In genomic region chr10:50593371-50593770, GRCm38 (mm10) we compare ENCODE assay signal across 8 mouse cellular contexts. TPM values are rescaled to one million over a fixed set of nuclear protein-coding genes. Genes with fewer than 3 reads are reported as not detected.
DNase-seq lines count a peak whose midpoint lies in the region; ATAC-seq lines count a peak whose summit lies in the region.

No protein-coding gene starts in this region.

- peak; percentile 9 to 25 for DNase-seq in adrenal gland, adult (ENCODE audit: inconsistent age in 2 of 2, low spot score in 1 of 2)
- DNase-seq in adrenal gland, postnatal 36 days: no peak
- no peak for DNase-seq in neural tube, embryonic 11.5 days (ENCODE audit: low spot score)
- DNase-seq in neural tube, embryonic 10.5 days (ENCODE audit: extremely low spot score, low spot score): no peak
- no peak for DNase-seq in limb, embryonic 10.5 days (ENCODE audit: low spot score)
- no peak for DNase-seq in ovary, postnatal 14 days (ENCODE audit: low spot score)
- DNase-seq in MN1 (ENCODE audit: low spot score): no peak

- H3K27me3 ChIP-seq in neural tube, embryonic 11.5 days (ENCODE audit: control insufficient read depth, insufficient read depth, low read length): no peaks in the 10 kb centered on the region
- no peaks in the 10 kb centered on the region for H3K27me3 ChIP-seq in limb, embryonic 10.5 days (ENCODE audit: low read depth, poor library complexity, severe bottlenecking)
- H3K27me3 ChIP-seq in stomach, embryonic 15.5 days (replicated peaks): no peaks in the 10 kb centered on the region

- WGBS in neural tube, embryonic 11.5 days: 76% methylated on average over 12 of the region's 12 CpGs
- WGBS in limb, embryonic 10.5 days: 75% methylated on average over 12 of the region's 12 CpGs
- WGBS in stomach, embryonic 15.5 days: 68% methylated on average over 12 of the region's 12 CpGs

- peak overlapping the region; percentile 67 for H3K4me2 ChIP-seq in neural tube, embryonic 11.5 days (ENCODE audit: low read depth)
- peak overlapping the region; percentile 57 for H3K4me2 ChIP-seq in stomach, embryonic 15.5 days

- peak overlapping the region; percentile 59 for H3K4me3 ChIP-seq in neural tube, embryonic 11.5 days (ENCODE audit: low read depth, low read length)
- peak overlapping the region; percentile 85 for H3K4me3 ChIP-seq in limb, embryonic 10.5 days
- H3K4me3 ChIP-seq in stomach, embryonic 15.5 days (replicated peaks): peak overlapping the region; percentile 91

- no peaks in the 10 kb centered on the region for H3K9me3 ChIP-seq in neural tube, embryonic 11.5 days (ENCODE audit: control insufficient read depth, low read length)
- no peaks in the 10 kb centered on the region for H3K9me3 ChIP-seq in limb, embryonic 10.5 days (replicated peaks)
- H3K9me3 ChIP-seq in stomach, embryonic 15.5 days: no peaks in the 10 kb centered on the region

- H3K27ac ChIP-seq in neural tube, embryonic 11.5 days (ENCODE audit: low read depth, low read length): no peak overlapping the region
- H3K27ac ChIP-seq in limb, embryonic 10.5 days: no peak overlapping the region
- H3K27ac ChIP-seq in stomach, embryonic 15.5 days: no peak overlapping the region

- no peak for ATAC-seq in neural tube, embryonic 11.5 days (ENCODE audit: insufficient read depth, low FRiP score, low TSS enrichment)
- ATAC-seq in stomach, embryonic 15.5 days (ENCODE audit: insufficient read depth, low FRiP score, low read depth): no peak

- no peak overlapping the region; the same call in 1 of the 2 replicates for H3K9ac ChIP-seq in neural tube, embryonic 11.5 days (ENCODE audit: low read length)
- no peak overlapping the region for H3K9ac ChIP-seq in stomach, embryonic 15.5 days

- no peaks in the 10 kb centered on the region for H3K4me1 ChIP-seq in neural tube, embryonic 11.5 days (ENCODE audit: control insufficient read depth, insufficient read depth, low read length)
- peaks cover 5% of the 10 kb centered on the region; the same call in 1 of the 2 replicates for H3K4me1 ChIP-seq in limb, embryonic 10.5 days
- H3K4me1 ChIP-seq in stomach, embryonic 15.5 days: no peaks in the 10 kb centered on the region

- no peaks in the 10 kb centered on the region for H3K36me3 ChIP-seq in neural tube, embryonic 11.5 days (ENCODE audit: control insufficient read depth, insufficient read depth, low read length)
- H3K36me3 ChIP-seq in limb, embryonic 10.5 days: no peaks in the 10 kb centered on the region
- H3K36me3 ChIP-seq in stomach, embryonic 15.5 days: no peaks in the 10 kb centered on the region

RNA-seq across cellular contexts. Expression of gene Ascc3, which starts 0.9 kb away (rescaled TPM):
- 10 to 100 TPM; 38.3 to 44.6 TPM for total RNA-seq in adrenal gland, postnatal 36 days (2021)
- polyA plus RNA-seq in neural tube, embryonic 11.5 days (2014; fragmentation: Nextera tagmentation; extraction: Ambion mirVana): 16.3 and 20.4 TPM in 2 replicates
- polyA plus RNA-seq in limb, embryonic 10.5 days (2016; fragmentation: Nextera tagmentation; extraction: Ambion mirVana): 15.9 and 16.3 TPM in 2 replicates
- 22.6 and 23.1 TPM in 2 replicates for polyA plus RNA-seq in stomach, embryonic 15.5 days (2015; fragmentation: Nextera tagmentation; extraction: Ambion mirVana)

Comparison
In these comparisons a context has a peak if more than half of its experiments do, and no peak if none do; other contexts are left out.
1. DNase-seq: peak in adrenal gland, adult (2 of 2); none in adrenal gland, postnatal 36 days (0 of 2), neural tube, embryonic 11.5 days (single experiment), neural tube, embryonic 10.5 days (single experiment), limb, embryonic 10.5 days (single experiment), ovary, postnatal 14 days (single experiment) and MN1 (single experiment).
2. Peak in every context shown above with its lines, with median percentiles within 50 percentile points of each other: H3K4me3 ChIP-seq.